Mouse (Mus musculus) ovary, postnatal 10 days (tissue): ENCODE measurements around the gene Pdgfd.

Experiments used
- DNase-seq: peaks from one replicate; pipeline ENCODE4 v3.0.0; 2022; ENCODE audit warnings: low spot score

The Pdgfd gene

GRCm38 (mm10) chr9:6317114-6317513, 148.7 kb downstream of the Pdgfd start:
- no peak for DNase-seq

- DNase-seq: no peak
These were observed 157.0 kb downstream of the Pdgfd start for GRCm38 (mm10) chr9:6325408-6325807.

- DNase-seq: no peak
These were observed 165.1 kb downstream of the Pdgfd start for GRCm38 (mm10) chr9:6333499-6333898.

- DNase-seq: no peak
These were observed 167.9 kb downstream of the Pdgfd start for GRCm38 (mm10) chr9:6336236-6336635.

DNA sequence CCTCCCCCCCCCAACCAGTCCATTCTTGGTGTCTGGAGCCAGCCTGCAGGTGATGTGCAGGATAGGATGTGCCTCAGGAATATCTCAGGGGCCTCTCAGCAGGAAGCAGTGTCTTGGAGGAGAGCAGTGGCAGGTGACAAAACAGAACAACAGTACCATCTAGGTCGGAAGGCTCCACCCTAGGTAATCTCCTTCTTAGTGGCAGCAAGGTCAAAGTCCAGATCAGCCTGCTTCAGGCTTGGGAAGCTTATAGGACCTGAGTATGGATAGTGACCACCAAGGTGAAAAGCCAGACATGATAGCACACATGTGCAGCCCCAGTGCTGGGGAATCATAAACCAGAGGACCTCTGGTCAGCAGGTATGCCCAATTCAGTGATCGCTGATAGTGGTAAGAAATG, 169.5 kb downstream of the Pdgfd start:
- no peak for DNase-seq

DNA sequence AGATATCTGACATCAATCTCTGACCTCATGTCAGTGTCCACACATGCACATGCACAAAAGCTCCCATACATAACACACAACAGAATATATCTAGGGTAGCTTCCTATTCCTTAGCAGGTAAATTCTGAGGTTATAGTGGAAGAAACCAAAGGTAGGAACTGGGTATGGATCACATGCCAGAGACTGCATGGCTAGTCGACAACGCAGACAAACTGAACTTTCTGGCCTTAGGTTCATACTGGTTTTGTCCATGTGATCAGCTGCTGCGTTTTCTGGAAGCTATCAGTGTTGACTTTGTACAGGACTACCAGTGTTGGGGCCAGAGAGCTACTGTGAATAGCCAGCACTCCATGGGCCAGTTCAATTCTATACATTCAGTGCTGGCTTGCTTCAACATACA, 170.0 kb downstream of the Pdgfd start:
- DNase-seq: no peak

DNA sequence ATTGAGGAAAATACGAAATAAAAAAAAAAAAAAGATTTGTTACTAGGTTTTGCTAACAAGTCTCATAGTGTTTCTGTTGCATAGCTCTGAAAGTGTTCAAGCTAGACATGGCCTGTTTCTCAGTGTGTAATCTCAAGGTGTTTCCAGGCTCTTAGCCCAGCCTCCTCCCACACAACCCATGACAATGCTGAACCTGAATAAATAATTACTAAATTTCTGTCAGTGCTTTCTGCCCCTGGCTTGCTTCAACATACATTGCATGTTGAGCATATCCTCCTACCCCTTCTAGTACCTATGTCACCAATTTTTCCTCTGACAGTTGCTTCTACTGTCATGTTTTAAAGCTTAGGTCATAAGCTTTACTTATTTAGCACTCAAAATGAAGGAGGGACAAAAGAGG, 171.0 kb downstream of the Pdgfd start:
- no peak for DNase-seq

- no peak for DNase-seq
These were observed 172.4 kb downstream of the Pdgfd start for GRCm38 (mm10) chr9:6340750-6341149.

DNA sequence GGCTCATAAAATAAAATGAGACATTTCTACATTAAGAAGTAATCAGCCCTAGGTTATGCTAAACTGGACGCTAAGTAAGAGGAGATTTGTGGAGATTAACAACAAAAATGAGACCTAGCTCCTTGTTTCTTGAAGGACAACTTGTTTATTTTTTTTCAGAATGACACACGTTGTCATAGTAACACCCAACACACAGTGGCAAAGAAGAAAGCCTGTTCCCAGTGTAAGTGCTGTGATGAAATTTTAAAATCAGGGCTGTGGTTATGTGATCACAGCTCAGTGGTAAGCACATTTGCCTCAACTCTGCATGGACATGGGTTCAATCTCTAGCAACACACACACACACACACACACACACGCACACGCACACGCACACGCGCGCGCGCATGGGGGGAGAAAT, 174.5 kb downstream of the Pdgfd start:
- DNase-seq: no peak

GRCm38 (mm10) chr9:6344514-6344913, 176.1 kb downstream of the Pdgfd start:
- DNase-seq: no peak

DNA sequence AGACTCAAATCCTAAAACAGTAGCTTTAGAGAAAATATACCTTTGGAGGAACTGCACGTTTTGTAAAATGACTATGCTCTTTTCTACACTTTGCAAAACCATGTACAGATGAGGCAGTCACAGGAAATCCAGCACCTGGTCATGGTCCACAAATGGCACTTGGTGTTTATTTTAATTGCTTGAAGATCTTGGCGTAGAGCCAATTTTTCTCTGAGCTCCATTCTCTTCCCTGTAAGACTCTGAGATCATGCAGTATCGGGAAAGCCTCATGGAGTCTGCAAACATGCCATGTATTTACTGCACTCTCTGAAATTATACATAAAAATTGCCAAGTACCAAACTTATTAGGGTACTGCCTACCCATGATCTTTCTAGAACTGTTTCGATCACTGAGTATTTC, 176.5 kb downstream of the Pdgfd start:
- DNase-seq: no peak

GRCm38 (mm10) chr9:6345366-6345765, 177.0 kb downstream of the Pdgfd start:
- no peak for DNase-seq

DNA sequence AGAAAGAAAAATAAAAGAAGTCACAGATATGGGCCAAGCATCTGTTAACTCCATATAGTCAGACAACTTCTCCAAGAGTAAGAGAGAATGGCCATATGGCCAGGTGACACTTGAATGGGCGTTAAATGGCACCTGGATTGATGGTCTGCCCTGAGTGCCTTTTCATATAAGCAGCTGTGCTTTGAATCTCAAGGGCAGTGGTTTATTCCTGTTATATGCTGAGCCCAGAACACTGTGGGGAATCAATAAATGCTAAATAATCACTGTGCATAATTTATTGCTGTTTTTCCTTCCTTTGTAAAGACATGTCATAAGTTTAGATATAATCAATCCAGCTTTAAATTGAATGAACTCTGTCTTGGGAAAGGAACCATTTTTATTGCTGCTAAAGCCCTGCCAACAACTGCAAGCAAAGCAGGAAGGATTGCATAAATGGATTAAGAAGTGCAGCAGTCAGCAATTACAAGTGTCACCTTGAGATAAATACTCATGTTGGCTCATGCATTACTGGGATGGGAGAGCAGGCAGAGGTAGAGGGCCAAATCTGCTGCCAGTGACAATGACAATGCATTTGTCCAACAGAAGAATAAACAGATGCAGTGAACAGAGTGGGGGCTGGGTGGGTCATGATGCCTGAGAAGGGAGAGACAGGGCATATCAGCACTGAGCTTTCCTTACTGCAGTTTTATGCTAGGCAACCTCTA, 185.0 kb downstream of the Pdgfd start:
- no peak for DNase-seq

GRCm38 (mm10) chr9:6360795-6361194, 192.4 kb downstream of the Pdgfd start:
- DNase-seq: no peak

DNA sequence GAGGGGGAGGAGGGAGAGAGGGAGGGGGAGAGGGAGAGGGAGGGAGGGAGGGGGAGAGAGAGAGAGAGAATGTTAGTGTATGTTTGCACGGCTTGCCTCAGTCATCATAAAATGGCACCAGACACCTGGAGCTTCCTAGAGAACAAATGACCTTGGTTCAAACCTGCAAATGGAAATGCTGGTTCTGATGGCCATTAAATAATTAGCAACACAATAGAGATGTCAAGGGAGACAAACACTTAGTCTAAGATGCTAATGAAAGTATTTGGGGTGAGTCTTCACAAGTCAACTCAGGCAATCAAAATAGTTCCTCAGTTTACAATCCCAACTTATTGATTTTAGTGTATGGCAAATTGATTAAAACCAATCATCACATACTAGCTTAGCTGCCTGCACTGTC, 198.2 kb downstream of the Pdgfd start:
- DNase-seq: no peak

GRCm38 (mm10) chr9:6401764-6402163, 233.4 kb downstream of the Pdgfd start:
- no peak for DNase-seq

GRCm38 (mm10) chr9:6406535-6406934, 238.2 kb downstream of the Pdgfd start:
- no peak for DNase-seq

DNA sequence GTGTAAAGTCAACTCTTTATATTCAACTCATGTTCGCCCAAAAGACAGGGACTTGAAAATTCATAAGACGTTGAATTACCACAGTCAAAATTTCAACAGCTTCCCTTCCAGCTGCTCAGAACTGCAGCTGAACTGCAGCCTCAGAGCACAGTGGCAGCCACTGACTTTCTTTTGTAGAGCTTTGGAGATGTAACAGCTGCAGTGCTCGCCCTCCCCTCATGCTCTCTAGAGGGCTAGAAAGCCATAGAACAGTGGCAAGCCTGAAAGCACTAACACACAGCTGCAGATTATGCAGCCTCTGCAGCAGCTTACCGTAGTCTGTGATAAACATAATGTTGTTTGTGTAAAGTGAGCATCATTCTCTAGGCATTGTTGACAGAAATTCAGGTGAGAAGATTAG, 239.6 kb downstream of the Pdgfd start:
- no peak for DNase-seq

- no peak for DNase-seq
These were observed 256.2 kb downstream of the Pdgfd start for GRCm38 (mm10) chr9:6424606-6425005.
